Mouse (Mus musculus) kidney, adult 8-10 months (tissue): ENCODE measurements around the gene Prpf8.

Experiments
- DNase-seq, 2 experiments: peaks; one replicate each; pipeline ENCODE4 v3.0.0; 2022

Prpf8 gene

DNA sequence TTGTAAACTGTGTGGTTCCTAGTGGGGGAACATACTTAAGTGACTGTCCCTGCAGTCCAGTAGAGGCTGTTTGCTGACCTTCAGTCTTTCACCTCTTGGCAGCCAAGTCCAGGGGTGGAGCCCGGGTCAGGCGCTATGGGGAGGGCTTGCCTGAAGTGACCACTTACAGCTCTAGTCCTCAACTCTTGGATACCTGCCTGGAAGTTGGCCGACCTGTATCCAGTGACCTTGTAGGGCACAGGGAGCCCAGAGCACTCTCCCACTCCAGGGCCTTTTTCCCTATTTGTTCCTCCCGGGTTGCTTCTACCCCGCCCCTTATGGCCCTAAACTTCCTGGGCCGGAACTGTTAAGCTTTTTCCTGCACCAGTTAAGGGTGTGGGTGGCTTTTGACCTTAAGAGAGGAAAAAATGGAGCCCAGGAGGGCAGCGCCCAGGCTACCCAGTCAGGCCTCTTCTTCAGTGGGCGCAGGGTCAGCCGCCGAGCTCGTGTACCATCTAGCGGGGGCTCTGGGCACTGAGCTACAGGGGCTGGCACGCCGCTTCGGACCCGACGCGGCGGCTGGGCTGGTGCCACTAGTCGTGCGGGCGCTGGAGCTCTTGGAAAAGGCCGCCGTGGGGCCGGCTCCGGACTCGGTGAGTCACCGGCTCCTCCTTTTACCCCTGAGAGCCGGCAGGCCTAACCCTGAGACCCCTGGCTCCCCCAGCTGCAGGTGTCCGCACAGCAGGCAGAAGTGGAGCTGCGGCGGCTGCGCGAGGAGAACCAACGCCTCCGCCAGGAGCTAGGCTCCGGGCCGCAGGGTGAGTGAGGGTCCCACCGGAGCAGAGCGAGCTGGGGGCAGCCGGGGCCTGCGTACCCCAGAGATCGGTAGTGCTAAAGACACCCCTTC lies 23.4 kb downstream of the Prpf8 start, which contains the start of gene Rilp:
TSS of gene Rilp (plus strand) at position 354 of the 886 bp plus-strand sequence.
- DNase-seq = peak; percentile 96 to 99

GRCm38 (mm10) chr11:75510627-75510993 lies 24.0 kb downstream of the Prpf8 start:
- DNase-seq = peak; percentile 91 to 95

GRCm38 (mm10) chr11:75511213-75511612 lies 24.6 kb downstream of the Prpf8 start:
- DNase-seq = peak; percentile 40 to 55

DNA sequence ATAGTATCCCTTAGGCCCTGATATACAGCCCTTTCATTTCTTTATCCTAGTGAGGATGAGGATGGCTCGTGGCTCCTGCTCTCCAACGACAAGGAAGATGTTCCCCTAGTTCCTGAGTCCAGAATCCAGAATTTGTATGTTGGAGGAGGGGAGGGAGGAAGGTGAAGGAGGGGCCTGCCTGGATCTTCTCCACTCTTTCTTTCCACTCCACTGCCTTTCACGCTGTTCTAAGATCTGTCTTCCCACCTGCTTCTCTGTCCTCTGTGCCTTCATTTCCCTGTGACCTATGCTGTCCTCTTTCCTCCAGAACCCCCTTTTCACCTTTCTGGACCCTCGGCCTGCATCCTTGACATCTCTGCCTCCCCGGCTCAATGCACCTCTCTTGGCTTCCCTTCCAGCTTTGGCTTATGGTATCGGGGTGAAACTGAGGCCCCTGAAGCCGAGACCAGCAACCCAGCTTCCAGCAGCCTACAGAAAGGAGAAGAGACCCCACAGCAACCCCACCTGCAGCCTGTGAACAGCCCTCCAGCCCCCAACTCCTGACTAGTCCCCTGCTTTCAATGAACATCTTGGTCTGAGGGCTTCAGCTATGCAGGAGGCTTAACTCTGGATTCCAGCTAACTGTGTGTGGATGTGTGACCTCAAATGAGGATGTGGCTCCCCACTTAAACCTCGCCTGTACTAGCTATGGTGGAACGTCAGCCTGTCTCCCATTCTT lies 25.8 kb downstream of the Prpf8 start:
- DNase-seq = no peak

DNA sequence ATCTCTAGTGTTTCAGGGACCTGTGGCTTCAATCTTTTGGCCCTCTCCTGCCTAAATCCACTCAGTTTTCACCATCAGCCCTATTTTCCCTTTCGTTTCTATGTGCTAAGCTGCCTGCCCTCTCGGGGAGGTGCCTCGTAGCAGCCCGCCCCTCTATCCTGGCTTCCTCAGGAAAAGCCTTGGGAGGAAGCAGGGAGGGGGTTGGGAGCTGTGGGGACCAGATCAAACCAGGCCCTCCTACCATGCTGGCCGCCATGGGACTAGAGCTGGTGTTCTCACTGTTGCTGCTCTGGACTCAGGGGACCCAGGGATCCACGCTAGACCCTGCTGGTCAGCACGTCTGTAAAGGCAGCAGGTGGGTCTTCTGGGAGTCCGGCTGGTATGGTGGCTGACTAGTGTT lies 26.7 kb downstream of the Prpf8 start, which contains the start of gene Scarf1:
TSS of gene Scarf1 (plus strand) at position 205 of the 400 bp plus-strand sequence.
- DNase-seq = peak; percentile 64 to 69

GRCm38 (mm10) chr11:75515186-75515585 lies 28.6 kb downstream of the Prpf8 start:
- no peak for DNase-seq

GRCm38 (mm10) chr11:75519834-75520633 lies 33.4 kb downstream of the Prpf8 start:
- DNase-seq = no peak

GRCm38 (mm10) chr11:75521609-75522008 lies 35.0 kb downstream of the Prpf8 start:
- DNase-seq = no peak

GRCm38 (mm10) chr11:75522793-75523192 lies 36.2 kb downstream of the Prpf8 start:
- DNase-seq = no peak

DNA sequence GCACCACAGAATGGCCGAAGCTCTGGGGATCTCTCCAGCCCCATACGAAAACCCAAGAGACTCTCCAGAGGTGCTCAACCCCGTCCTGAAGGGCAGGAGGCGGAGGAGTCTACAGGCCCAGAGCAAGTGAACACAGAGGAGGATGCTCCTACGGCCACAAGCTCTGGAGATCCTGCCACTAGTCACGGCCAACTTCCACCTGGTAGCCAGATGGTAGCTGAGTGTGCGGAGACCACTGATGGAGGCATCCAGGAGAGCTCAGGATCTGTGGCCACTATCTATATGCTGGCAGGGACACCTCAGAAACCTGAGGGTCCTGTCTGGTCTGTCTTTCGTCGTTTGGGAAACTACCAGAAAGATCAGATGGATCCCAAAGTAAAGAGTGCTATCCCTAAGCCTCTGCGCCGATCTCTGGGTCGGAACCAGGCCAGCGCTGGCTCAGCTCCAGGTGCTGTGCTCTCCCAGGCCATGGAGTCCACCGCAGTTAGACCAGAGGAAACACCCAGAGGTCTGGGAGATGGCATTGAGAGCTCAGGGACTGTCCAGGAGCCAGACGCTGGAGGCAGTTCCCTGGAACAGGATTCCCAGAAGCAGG lies 39.0 kb downstream of the Prpf8 start:
- no peak for DNase-seq

- DNase-seq = no peak
Observed at GRCm38 (mm10) chr11:75526943-75527342, 40.3 kb downstream of the Prpf8 start.

DNA sequence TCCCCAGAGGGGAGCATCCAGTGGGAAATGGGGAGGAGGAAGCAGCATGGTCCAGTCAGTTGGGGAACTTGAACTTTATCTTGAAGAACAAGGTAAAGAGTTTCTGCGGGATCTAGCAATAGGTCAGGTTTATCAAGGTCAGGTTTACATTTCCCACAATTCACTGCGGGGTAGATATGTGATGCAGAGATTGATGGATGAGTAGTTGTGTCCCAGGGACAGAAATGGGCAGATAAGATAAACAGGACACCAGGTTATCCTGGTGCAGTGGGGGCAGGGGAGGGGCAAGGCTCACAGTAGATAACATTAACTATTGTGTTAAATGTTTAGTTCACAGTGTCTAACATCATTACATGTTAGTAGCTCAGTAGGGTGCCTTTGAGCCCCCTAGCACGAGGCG lies 43.2 kb downstream of the Prpf8 start:
- no peak for DNase-seq

DNA sequence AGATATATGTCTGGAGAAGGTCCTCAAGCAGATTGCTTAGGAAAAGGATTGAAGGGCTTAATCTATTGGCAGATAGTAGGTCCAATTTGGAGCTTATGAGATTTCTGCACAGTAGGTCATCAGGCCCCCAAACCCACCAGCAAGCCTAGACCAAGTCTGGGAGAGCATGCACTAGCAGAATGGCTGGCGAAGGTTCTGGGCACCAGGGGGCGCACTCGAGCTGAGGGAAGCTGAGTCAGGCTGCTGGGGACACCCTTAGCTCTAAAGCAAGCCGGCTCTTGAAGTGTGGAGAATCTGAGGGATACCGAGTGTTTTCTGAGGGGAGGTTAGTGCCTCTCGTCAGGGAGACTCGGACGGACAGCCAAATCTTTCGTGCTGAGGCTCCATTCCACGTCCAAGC lies 43.7 kb downstream of the Prpf8 start:
- DNase-seq = peak; percentile 87 to 96

DNA sequence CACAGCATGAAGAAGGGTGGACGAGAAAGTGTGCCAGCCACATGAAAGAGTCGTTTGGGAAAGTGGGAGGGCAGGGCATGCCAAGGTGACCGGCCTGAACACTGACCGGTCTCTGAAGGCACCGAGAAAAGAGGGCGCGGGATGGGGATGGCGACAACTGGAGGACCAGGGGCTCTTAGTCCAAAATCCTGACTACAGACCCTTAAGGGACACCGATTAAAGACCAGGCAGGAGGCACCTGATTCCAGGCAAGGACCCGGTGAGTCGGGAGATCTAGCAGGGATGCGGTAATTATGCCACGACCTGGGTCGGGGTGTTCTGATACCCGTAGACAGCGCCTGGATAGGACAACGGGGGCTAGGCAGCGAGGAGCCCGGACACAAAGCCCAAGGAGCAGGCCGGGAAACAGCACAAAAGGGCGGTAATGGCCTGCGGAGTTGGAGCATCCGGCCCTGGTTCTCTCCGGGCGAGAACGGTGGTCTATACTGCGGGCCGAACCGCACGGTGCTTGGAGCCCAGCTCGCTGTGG lies 44.3 kb downstream of the Prpf8 start:
- no peak for DNase-seq

DNA sequence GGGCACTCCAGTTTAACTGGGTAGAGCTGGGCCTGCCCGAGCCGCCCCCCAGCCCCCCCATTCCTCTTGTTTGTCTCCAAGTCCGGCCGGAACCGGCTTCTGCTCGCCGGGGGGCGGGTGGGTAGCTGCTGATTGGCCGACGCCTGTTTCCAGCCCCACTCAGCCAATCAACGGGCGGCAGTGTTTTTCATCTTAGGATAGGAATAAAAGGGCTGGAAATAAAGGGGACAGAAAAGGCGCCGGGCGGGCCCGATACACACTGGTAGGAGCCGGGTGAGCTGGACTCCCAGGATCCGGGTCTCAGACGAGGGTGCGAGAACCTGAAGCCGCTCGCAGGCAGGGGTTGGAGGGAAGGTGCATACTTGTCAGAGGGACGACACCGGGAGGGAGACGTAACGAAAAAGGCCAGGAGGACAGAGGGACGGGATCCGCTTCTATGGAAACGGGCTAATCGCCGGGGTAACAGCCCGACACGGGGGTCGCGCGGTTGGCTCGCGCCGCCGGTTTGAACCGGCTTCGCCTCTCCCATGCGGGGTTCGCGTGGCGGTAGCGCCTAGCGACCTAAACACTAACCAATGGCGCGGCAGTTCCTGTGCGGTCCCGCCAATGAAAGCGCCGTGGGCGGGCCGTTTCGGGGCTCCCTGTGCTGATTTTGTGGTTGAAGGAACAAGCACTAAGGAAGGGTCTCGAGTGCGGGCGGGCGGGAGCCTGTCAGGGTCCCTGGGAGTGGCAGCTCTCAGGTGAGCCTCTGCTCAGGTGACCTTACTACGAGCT lies 45.0 kb downstream of the Prpf8 start, which contains the start of gene Slc43a2:
TSS of gene Slc43a2 (plus strand) at position 226 of the 774 bp plus-strand sequence.
- DNase-seq = peak; percentile 97 to 98

DNA sequence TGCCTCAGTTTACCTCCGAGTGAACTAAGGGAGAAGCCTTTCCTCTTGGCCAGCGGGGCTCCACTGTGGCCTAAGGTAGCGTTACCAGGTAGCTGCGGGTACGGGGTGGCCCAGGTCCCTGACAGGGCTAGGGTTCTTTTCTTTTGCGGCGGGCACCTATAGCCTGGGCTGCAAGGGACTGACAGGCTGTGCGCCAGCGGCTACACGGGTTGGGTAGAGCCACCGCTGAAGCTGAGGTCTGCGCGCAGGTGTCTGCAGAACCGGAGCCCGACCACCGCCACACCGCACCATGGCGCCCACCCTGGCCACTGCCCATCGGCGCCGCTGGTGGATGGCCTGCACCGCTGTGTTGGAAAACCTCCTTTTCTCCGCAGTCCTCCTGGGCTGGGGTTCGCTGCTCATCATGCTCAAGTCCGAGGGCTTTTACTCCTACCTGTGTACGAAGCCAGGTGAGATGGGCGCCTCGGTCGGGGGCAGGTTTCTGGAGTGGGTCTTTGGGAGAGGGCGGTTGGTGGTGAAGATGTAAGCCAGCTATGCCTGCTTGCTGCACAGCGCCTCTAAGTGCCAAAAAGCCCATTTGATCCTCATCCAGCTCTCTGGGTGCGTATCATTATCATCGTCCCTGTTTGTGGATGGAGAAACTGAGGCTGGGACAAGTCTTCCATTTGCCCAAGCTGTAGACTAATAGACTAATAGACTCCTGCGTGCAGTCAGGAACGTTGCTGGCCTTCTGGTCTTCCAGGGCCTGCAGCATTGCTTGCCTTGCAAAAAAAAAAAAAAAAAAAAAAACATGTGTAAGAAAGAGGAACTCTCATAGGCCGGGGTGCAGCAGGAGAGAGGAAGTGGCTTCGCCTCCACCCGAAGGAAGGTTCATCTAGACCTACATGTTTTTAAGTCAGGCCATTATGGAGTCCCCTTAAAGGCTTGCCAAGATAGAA lies 46.0 kb downstream of the Prpf8 start:
- peak in 1 of 2 experiments; percentile 38 for DNase-seq

DNA sequence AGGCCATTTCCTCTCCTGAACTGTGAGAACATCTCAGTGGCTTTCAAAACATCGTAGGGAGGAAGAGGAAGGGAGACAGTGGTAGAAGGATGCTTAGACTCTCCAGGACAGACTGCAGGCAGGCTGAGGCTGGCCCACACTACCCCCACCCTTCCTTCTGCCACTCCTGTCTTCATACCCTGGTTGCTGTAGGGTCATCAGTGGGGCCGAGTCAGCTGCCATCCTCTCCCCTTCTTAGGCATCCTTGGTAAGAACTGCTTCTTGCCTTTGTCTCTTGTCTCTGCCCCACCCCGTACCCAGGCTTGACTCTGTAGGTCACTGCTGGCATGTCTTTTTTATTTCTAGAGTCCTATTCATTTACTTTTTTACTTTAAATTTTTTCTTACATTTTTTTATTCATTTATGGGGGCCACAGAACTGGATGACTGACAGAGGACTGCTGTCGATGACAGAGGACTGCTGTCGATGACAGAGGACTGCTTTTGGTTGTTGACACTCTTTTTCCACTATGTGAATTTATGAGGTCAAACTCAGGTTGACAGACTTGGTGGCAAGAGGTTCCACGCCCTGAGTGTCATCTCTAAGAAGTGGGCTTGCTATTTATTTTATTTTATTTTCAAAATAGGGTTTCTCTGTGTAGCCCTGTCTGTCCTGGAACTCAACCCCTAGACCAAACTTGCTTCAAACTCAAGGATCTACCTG lies 46.8 kb downstream of the Prpf8 start:
- peak in 1 of 2 experiments; percentile 7 for DNase-seq

DNA sequence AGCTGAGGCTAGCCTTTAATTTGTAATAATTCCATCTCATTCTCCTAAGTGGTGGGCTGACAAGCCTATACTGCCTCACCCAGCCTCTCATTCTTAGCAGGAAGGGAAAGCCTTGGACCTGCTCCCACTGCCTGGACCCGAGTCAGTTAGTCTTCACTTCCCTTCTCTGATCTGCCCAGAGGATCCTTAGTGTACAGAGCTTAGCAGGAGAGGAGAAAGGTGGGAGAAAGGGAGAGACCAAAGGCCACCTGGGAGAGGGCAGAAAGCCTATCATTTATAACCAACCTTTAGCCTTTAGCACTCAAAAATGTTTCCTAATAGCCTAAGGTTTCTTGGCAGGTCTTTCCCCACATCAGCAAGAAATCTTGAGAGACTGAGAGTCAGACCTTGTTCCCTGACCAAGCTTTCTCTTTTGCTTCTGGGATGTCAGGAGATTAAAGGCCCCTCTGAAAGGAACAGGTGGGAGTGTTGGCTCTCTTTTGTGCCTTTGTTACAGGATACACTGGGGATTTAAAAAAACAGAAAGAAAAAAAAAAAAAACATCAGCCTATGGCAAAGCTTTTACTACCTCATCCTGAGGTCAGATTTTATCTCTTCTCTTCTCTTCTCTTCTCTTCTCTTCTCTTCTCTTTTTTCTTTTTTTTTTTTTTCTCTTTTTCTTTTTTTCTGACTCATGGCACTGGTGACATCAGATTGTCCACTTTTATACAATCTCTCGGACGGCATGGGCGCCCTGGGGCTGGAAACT lies 47.8 kb downstream of the Prpf8 start:
- DNase-seq = peak; percentile 67 to 82
